Mouse (Mus musculus) stomach, postnatal 0 days (tissue): ENCODE measurements around the gene Mst1r.
A peak's percentile ranks its signal among the peaks of the same experiment; 100 is the strongest.

Source experiments
- CTCF ChIP-seq: IDR thresholded peaks from 2 replicates; pipeline ENCODE4 v1.5.1; 2016; ENCODE audit warnings: antibody characterized with exemption, low read depth, mild to moderate bottlenecking, moderate library complexity
- EP300 ChIP-seq: optimal IDR thresholded peaks from 2 replicates; pipeline ENCODE3; 2016; ENCODE audit warnings: antibody characterized with exemption

GRCm38 (mm10) chr9:107923021-107923420, 16.3 kb downstream of the Mst1r start:
- TF ChIP-seq CTCF (peak; percentile 77), EP300 (no peak)
